Mouse (Mus musculus): ENCODE results near the gene Lst1.

Gene Lst1

GRCm38 (mm10) chr17:35209785-35210535 is 21.7 kb upstream of the Lst1 start:
- no peak for DNase-seq (ENCODE audit: low spot score in 2 of 2)

DNA sequence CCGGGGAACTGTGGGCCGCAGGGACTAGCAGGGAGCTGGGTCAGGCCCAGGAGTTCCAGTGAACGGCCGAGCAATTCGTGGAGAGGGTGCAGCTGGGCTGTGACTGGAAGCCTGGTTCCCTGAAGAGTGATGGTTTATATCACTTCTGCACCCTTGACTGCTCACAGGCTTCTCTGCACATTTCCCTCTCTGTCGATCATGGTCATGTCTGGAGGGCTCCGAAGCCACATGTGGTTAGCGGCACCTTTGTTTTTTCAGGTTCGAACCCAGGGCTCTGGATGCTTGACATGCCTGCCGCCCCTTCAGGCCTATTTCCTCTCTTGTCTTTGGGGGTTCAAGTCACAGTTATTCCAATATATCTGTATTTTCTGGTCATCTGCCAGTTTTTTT is 17.1 kb upstream of the Lst1 start:
- DNase-seq (ENCODE audit: low spot score in 2 of 2): no peak

DNA sequence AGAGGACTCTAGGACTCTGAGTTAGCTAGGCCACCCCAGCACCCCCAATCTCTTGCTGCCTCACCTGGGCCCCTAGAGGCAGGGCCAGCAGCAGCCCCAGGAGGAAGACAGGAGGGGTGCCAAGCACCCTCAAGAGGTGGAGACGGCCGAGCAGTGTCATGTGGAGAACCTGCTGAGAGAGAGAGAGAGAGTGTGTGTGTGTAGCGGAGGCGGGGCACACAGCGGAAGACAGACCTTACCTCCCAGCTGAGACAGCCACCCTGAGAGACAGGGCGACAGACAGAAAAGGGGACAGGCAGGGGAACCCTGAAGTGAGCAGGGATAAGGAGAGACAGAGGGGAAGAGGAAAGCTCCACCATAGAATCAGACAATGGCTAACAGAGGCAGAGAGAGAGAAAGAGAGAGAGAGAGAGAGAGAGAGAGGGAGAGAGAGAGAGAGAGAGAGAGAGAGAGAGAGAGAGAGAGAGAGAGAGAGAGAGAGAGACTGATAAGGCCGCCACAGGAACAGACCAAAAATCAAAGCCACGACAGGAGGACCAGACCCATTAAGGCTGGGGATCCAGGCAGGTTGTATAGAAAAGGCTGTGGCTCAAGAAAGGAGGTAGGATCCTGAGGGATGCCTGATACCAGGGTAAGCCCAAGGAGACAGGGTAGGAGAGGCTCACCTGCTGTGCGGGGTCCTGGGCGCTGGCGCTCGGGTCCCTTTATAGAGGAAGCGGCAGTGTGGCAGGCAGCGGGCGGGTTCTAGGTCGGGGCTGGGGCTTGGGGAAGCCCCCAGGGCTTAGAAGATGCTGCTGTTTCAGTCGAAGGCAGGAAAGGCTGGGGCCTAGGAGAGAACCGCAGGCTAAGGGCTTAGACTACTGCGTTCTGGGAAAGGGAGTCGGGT is 16.5 kb upstream of the Lst1 start, which contains the start of gene Lta:
Gene Lta (minus strand): TSS at position 858 of the 886 bp plus-strand sequence.
- no peak for DNase-seq (ENCODE audit: low spot score in 2 of 2)

- no peak for DNase-seq (ENCODE audit: low spot score in 2 of 2)
These were observed 14.2 kb upstream of the Lst1 start for GRCm38 (mm10) chr17:35202442-35202841.

GRCm38 (mm10) chr17:35201787-35202186 is 13.5 kb upstream of the Lst1 start, which contains the start of gene Tnf:
Gene Tnf (minus strand): TSS chr17:35202007.
- DNase-seq (ENCODE audit: low spot score in 2 of 2): no peak

GRCm38 (mm10) chr17:35201128-35201527 is 12.9 kb upstream of the Lst1 start:
- DNase-seq (ENCODE audit: low spot score in 2 of 2): no peak

GRCm38 (mm10) chr17:35200398-35200797 is 12.2 kb upstream of the Lst1 start:
- no peak for DNase-seq (ENCODE audit: low spot score in 2 of 2)

DNA sequence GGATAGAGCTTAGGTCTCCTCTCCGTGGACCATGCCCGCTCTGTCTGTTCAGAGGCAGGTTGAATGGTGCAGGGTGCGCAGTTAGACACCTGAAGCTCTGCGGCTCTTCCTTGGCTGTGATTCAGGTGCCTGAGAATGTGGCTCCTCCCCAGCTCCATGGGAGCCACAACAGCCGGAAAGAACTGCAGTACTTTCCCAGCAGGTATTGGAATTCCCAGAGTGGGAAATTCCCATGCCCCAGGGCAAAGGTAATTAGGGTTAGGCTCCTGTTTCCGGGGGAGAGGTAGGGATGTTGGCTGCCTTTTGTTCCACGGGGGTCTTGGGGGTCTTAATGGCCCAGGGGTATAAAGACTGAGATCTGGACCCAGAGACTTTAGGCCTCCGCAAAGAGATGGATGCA is 10.7 kb upstream of the Lst1 start:
- no peak for DNase-seq (ENCODE audit: low spot score in 2 of 2)

DNA sequence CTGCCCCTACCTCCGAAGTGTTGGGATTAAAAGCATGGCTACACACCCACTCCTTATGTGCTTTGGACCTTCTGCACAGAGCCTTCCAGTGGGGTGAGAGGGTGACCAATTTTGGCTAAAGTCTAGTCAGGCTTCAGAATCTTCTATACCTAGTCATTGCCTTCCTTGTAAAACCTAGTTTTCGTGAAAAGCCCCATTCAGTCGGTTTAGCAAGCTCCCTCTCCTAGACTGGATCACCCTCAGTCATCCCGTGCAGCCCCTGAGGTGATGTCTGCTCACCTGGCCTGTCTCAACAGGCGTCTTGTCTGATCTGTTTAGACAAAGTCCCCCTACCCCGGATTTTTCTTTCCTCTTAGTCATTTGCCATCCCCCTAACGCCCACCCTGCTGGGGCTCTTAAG is 9.8 kb upstream of the Lst1 start:
- no peak for DNase-seq (ENCODE audit: low spot score in 2 of 2)

GRCm38 (mm10) chr17:35197126-35197525 is 8.9 kb upstream of the Lst1 start:
- no peak for DNase-seq (ENCODE audit: low spot score in 2 of 2)

- no peak for DNase-seq (ENCODE audit: low spot score in 2 of 2)
These were observed 8.0 kb upstream of the Lst1 start for GRCm38 (mm10) chr17:35196321-35196641.

DNA sequence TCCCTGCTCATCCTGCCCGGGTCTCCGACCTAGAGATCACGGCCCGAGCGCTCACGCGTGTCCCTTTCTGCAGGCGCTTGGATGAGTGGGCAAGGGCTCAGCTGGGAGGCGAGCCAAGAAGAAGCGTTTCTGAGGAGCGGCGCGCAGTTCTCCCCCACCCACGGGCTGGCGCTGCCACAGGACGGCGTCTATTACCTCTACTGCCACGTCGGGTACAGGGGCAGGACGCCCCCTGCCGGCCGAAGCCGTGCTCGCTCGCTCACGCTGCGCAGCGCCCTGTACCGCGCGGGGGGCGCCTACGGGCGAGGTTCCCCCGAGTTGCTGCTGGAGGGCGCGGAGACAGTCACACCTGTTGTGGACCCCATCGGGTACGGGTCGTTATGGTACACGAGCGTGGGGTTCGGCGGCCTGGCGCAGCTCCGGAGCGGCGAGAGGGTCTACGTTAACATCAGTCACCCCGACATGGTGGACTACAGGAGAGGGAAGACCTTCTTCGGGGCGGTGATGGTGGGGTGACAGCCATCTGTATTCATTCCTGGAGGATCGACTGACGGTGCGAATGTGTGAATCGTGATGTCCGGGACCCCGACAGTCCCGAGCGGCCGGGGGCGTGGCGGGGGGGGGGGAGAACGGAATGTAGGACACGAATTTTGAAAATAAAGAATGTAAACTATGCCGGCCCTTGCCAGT is 7.5 kb upstream of the Lst1 start:
- peak; percentile 82 to 83 for DNase-seq (ENCODE audit: low spot score in 2 of 2)

DNA sequence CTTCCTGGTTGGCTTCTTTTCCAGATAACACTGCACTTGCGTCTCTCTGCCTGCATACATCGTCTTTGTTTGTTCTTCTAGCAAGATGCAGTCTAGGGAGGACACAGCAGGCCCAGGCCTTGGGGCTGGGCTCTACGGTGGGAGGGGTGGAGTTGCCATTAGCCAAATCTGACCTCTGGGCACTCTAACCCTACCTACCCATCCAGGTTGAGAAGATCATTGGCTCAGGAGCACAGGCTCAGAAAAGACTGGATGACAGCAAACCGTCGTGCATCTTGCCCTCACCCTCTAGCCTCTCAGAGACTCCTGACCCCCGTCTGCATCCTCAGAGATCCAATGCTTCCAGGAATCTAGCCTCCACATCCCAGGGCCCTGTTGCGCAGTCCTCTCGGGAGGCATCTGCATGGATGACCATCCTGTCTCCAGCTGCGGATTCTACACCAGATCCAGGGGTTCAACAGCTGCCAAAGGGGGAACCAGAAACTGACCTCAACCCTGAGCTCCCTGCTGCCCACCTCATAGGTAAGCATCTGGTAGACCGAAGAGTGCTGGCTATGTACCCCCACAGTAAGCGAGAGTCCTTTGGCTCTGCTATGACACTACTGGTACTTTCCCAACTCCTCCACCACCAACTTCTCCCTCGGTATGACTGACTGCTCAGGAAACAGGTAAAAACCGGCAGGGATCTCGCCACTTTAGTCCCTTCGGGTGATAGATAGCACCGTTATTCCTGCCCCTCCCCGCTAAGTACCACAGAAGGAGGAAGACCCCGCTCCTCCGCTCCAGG is 6.8 kb upstream of the Lst1 start:
- DNase-seq (ENCODE audit: low spot score in 2 of 2): no peak

DNA sequence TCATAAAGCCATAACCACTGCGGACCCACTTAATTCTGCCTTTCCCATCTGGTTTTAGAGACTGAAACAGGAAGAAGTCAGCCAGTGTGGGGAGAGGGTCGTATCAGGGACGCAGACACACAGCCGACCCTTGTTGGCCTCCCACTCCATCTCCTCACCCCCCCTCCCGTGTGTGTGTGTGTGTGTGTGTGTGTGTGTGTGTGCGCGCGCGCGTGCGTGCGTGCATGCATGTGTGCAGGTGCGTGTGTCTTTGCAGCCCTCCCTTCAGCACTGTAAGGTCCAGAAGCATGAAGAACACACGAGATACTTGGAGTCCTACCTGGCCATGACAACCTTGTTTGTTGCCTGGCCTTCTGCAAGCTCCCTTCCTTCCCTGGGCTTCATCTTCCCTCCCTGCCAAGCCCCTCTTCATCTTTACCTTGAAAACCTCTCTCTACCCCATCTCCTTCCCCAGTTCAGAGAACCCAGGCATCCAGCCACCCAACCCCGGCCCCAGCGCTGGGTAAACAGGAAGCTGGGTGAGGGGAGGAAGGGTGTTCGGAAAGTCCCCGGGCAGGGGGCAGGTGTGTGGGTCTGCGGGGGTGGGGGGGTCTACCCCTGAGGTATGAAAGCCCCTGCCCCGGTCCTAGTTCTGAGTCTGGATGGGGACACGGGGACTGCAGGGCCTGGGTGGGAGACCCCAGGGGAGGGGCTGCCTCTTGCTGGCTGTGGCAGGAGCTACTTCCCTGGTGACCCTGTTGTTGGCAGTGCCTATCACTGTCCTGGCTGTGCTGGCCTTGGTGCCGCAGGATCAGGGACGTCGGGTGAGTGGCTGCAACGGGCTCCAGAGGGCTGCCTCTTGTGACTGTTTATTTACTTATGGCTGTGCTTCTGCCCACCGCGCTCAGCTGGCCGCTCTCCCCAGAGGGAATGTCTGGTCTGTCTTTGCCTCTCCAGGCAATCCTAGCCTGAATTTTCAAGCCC is 5.9 kb upstream of the Lst1 start, which contains the start of gene Ltb:
Gene Ltb (plus strand): TSS at position 559 of the 963 bp plus-strand sequence.
- no peak for DNase-seq (ENCODE audit: low spot score in 2 of 2)

DNA sequence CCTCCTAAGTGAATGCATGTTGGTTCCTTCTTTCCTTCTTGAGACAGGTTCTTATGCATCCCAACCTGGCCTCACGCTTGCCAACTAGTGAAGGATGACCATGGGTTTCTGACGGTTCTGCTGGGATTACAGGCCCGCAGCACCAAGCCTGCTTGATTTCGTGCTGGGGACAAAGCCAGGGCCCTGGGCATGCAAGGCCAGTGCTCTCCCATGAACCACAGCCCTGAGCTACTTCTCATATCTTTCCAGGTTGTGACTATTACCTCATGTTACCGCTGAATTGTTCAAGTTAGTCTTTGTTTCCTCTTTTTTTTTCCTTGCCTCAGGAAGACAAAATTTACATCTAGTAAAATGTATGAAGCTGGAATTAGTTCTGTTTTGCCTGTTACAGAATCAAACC is 4.7 kb upstream of the Lst1 start:
- no peak for DNase-seq (ENCODE audit: low spot score in 2 of 2)

- DNase-seq (ENCODE audit: low spot score in 2 of 2): no peak
These were observed 3.5 kb upstream of the Lst1 start for GRCm38 (mm10) chr17:35191723-35192122.

DNA sequence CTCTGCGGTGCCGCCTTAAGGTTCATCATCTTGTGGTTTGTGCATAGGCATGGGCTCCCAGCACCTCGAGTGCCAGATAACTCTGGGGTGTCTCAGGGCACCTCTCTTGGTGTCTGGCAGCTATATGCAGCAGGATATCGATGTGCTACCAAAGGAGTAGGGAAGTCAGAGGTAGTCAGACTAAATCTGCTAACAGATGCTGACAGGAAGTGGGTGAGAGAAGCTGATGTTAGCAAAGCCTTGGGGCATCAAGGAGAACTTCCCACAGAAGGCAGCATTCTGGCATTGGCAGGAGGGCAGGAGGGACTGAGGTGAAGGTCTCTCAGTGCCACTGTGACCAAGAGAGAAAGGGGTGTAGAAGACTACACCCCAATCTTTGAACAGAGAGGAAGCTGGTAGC is 1.9 kb upstream of the Lst1 start:
- DNase-seq (ENCODE audit: low spot score in 2 of 2): no peak

- no peak for DNase-seq (ENCODE audit: low spot score in 2 of 2)
These were observed 947 bp upstream of the Lst1 start for GRCm38 (mm10) chr17:35189186-35189585.

DNA sequence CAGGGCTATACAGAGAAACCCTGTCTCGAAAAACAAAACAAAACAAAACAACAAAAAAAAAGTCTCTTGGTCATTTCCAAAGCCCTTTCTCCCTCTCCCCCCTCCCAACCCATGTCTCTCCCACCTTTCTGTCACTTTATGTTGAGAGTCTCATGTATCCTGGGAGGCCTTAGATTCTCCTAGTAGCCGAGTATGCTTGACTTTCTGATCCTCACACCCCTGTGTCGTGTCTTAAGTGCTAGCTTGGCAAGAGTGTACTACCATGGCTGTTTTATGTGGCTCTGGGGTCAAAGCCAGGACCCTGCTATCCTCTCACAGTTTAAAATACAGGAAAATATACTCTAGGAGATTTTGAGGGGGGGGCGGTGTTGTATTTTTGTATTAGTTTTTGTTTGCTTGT is 894 bp downstream of the Lst1 start:
- no peak for DNase-seq (ENCODE audit: low spot score in 2 of 2)

DNA sequence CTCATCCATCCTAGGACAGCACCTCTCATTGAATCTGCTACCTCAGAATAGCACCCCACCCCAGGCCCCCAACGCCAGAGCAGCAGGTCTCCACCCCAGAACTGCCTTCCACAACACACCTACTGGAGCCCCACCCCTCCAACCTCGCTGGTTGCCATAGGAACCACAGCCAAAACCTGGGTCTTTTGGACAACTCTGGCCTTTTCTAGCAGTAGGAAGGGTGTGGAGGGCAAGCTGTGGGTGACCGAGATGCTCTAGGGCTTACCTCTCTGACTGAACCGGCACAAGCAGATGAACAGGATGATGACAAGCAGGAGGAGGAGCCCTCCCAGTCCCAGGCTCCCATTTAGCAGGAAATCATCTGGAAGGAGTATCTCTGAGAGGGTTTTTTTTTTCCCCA is 1.6 kb downstream of the Lst1 start:
- no peak for DNase-seq (ENCODE audit: low spot score in 2 of 2)
